Comparison of ENCODE assay signal across 8 mouse cellular contexts in genomic region chr2:71546640-71547071, GRCm38 (mm10). TPM values are rescaled to one million over a fixed set of nuclear protein-coding genes. Genes with fewer than 3 reads are reported as not detected.
A peak's percentile ranks its signal among the peaks of the same experiment; 100 is the strongest.
DNase-seq lines count a peak whose midpoint lies in the region; ATAC-seq and TF ChIP-seq lines count a peak whose summit lies in the region.

Dlx2 (minus strand) TSS chr2:71546754.

- peaks cover 42% of the 10 kb centered on the region for H3K4me1 ChIP-seq in kidney, embryonic 15.5 days
- H3K4me1 ChIP-seq in forebrain, postnatal 0 days (ENCODE audit: insufficient read depth), result no peaks in the 10 kb centered on the region
- H3K4me1 ChIP-seq in liver, adult 2 months (ENCODE audit: control insufficient read depth, insufficient read depth, low read length), result no peaks in the 10 kb centered on the region; the same call in 1 of the 2 replicates

- TF ChIP-seq POLR2A in liver, adult 2 months (IDR thresholded peaks at IDR 0.05; ENCODE audit: extremely low read depth, insufficient read depth, low read length), result no peak

- H3K9ac ChIP-seq in kidney, embryonic 15.5 days, result no peak within 1 kb of the TSS; the same call in 1 of the 2 replicates
- peak within 1 kb of the TSS; percentile 66 for H3K9ac ChIP-seq in forebrain, postnatal 0 days
- no peak within 1 kb of the TSS for H3K9ac ChIP-seq in liver, adult 2 months (ENCODE audit: low read depth, low read length)

- H3K27ac ChIP-seq in kidney, embryonic 15.5 days, result no peak within 1 kb of the TSS
- peak within 1 kb of the TSS; percentile 84 for H3K27ac ChIP-seq in forebrain, postnatal 0 days (ENCODE audit: low read depth, low read length)
- no peak within 1 kb of the TSS for H3K27ac ChIP-seq in liver, adult 2 months (replicated peaks; ENCODE audit: insufficient read depth, low read depth, low read length)

- H3K4me2 ChIP-seq in kidney, embryonic 15.5 days, result peak within 1 kb of the TSS; percentile 98
- peak within 1 kb of the TSS; percentile 69 for H3K4me2 ChIP-seq in forebrain, postnatal 0 days (ENCODE audit: low read depth)

- peak; percentile 3 for ATAC-seq in kidney, embryonic 15.5 days (replicated peaks; ENCODE audit: low FRiP score)
- peak; percentile 75 for ATAC-seq in forebrain, postnatal 0 days
- no peak for ATAC-seq in granulocyte monocyte progenitor cell, adult 5-6 weeks (replicated peaks; ENCODE audit: poor library complexity, severe bottlenecking)

- no peak for DNase-seq in kidney, adult 11 months
- DNase-seq in R1 (ENCODE audit: low read depth, low spot score), result peak; percentile 85
- DNase-seq in forebrain, postnatal 0 days, result peak; percentile 83
- no peak for DNase-seq in liver, adult 2 months (ENCODE audit: extremely low read depth, low read depth, low spot score)
- peak; percentile 31 for DNase-seq in splenic B cell, adult 2 months (ENCODE audit: low read depth, low spot score)
- no peak for DNase-seq in gastrocnemius, adult 8-10 months (ENCODE audit: low spot score in 2 of 2)

- under 1% methylated on average over 37 of the region's 37 CpGs for WGBS in kidney, embryonic 15.5 days
- whole genome bisulfite sequencing in forebrain, postnatal 0 days, result under 1% methylated on average over 37 of the region's 37 CpGs
- 1% methylated on average over 37 of the region's 37 CpGs for WGBS in liver, adult 2 months

- H3K9me3 ChIP-seq in kidney, embryonic 15.5 days (replicated peaks), result no peaks in the 10 kb centered on the region
- no peaks in the 10 kb centered on the region for H3K9me3 ChIP-seq in forebrain, postnatal 0 days (ENCODE audit: low read length)

- TF ChIP-seq CTCF in forebrain, postnatal 0 days (IDR thresholded peaks at IDR 0.05; ENCODE audit: low read depth), result no peak
- no peak for TF ChIP-seq CTCF in liver, adult 2 months (IDR thresholded peaks at IDR 0.05; ENCODE audit: low read depth, low read length)

- no peaks in the 10 kb centered on the region for H3K79me2 ChIP-seq in liver, adult 2 months (ENCODE audit: control insufficient read depth, insufficient read depth, low read length)

- H3K36me3 ChIP-seq in kidney, embryonic 15.5 days, result no peaks in the 10 kb centered on the region
- H3K36me3 ChIP-seq in forebrain, postnatal 0 days (ENCODE audit: insufficient read depth), result no peaks in the 10 kb centered on the region
- no peaks in the 10 kb centered on the region for H3K36me3 ChIP-seq in liver, adult 2 months (ENCODE audit: control insufficient read depth, insufficient read depth, low read length)
- no peaks in the 10 kb centered on the region for H3K36me3 ChIP-seq in splenic B cell, adult 2 months (ENCODE audit: control insufficient read depth, insufficient read depth, low read length, poor library complexity, severe bottlenecking)

- peaks cover 95% of the 10 kb centered on the region for H3K27me3 ChIP-seq in kidney, embryonic 15.5 days
- peaks cover 35% of the 10 kb centered on the region for H3K27me3 ChIP-seq in forebrain, postnatal 0 days (ENCODE audit: insufficient read depth, low read length)
- H3K27me3 ChIP-seq in liver, adult 2 months (ENCODE audit: control insufficient read depth, insufficient read depth, low read length), result peaks cover 41% of the 10 kb centered on the region
- H3K27me3 ChIP-seq in splenic B cell, adult 2 months (ENCODE audit: control insufficient read depth, insufficient read depth, low read length, poor library complexity, severe bottlenecking), result no peaks in the 10 kb centered on the region; the same call in 1 of the 2 replicates

- peak within 1 kb of the TSS; percentile 53 for H3K4me3 ChIP-seq in kidney, embryonic 15.5 days (replicated peaks)
- peak within 1 kb of the TSS; percentile 49 for H3K4me3 ChIP-seq in forebrain, postnatal 0 days (ENCODE audit: low read depth, low read length)
- peak within 1 kb of the TSS; percentile 9; the same call in 1 of the 2 replicates for H3K4me3 ChIP-seq in liver, adult 2 months (ENCODE audit: insufficient read depth, low read depth, low read length)

RNA-seq across cellular contexts. Expression of gene Dlx2, which starts in this region (rescaled TPM):
- 0.16 and 0.17 TPM in 2 replicates for polyA plus RNA-seq in kidney, embryonic 15.5 days (2015; fragmentation: Nextera tagmentation; extraction: Ambion mirVana)
- 19.3 and 28.1 TPM in 2 replicates for total RNA-seq in forebrain, postnatal 0 days (2014; rRNA removed)
- 40.0 and 43.1 TPM in 2 replicates for polyA plus RNA-seq in forebrain, postnatal 0 days (2015; fragmentation: Nextera tagmentation; extraction: Ambion mirVana)
- not detected in 2 replicates for total RNA-seq in liver, adult 2 months (2014; rRNA removed)
- not detected in 2 replicates for polyA plus RNA-seq in liver, adult 2 months (2012; rRNA removed)
- not detected for total RNA-seq in gastrocnemius, adult 8-10 months (2022)
- total RNA-seq in granulocyte monocyte progenitor cell, adult 5-6 weeks (2014; fragmentation: Nextera tagmentation), result not detected in 2 replicates
- total RNA-seq in granulocyte monocyte progenitor cell, adult 5-6 weeks (2017), result not detected in 2 replicates

Comparison
In these comparisons a context has a peak if more than half of its experiments do, and no peak if none do; other contexts are left out.
1. RNA of gene Dlx2 (total RNA-seq): 19.3 to 28.1 TPM in forebrain, postnatal 0 days; not detected in liver, adult 2 months, not detected in gastrocnemius, adult 8-10 months and not detected in granulocyte monocyte progenitor cell, adult 5-6 weeks; every median in the first group is over 10 times any median in the second.
2. RNA of gene Dlx2 (polyA plus RNA-seq): 40.0 to 43.1 TPM in forebrain, postnatal 0 days; 0.16 to 0.17 TPM in kidney, embryonic 15.5 days and not detected in liver, adult 2 months; every median in the first group is over 10 times any median in the second.
3. Peak in ATAC-seq, H3K4me3 ChIP-seq and H3K4me2 ChIP-seq in kidney, embryonic 15.5 days; RNA of the gene not detected or under 1 TPM.
4. DNase-seq: peak in R1 (single experiment), forebrain, postnatal 0 days (single experiment) and splenic B cell, adult 2 months (single experiment); none in kidney, adult 11 months (single experiment), liver, adult 2 months (single experiment) and gastrocnemius, adult 8-10 months (0 of 2).
5. Peak in every context shown above with its lines, with median percentiles within 50 percentile points of each other: H3K4me3 ChIP-seq.